ENCODE assay signal across 14 mouse cellular contexts in genomic region chr3:105372371-105372828, GRCm38 (mm10).
A peak's percentile ranks its signal among the peaks of the same experiment; 100 is the strongest.
DNase-seq lines count a peak whose midpoint lies in the region; ATAC-seq and TF ChIP-seq lines count a peak whose summit lies in the region.
"Had no signal": no experiment of that assay in that cellular context is flagged by ENCODE, and none has a peak within 500 bp of the region (broad histone marks: within the 10 kb centered on the region; RNA-seq: fewer than 3 reads in every experiment).

No protein-coding gene starts in this region.

- DNase-seq in hindbrain, embryonic 10.5 days (ENCODE audit: low spot score), result no peak
- peak; percentile 38 for DNase-seq in Muller cell, postnatal 12 days (ENCODE audit: inconsistent ontology term)
- peak; percentile 35 for DNase-seq in cerebellum, adult 11-12 months
- DNase-seq in hindbrain, embryonic 14.5 days (ENCODE audit: low spot score), result no peak
- DNase-seq in gastrocnemius, adult 2 months, result no peak
- DNase-seq in right cerebral cortex, postnatal 14 days, result no peak
- DNase-seq: adrenal gland, adult 8-10 months; gastrocnemius, postnatal 25 days; kidney, adult 2 months; lung, adult 2 months had no signal

- ATAC-seq in hindbrain, embryonic 13.5 days (ENCODE audit: low FRiP score), result peak; percentile 29; the same call in 1 of the 2 replicates
- ATAC-seq in hindbrain, embryonic 14.5 days (ENCODE audit: low FRiP score), result peak; percentile 18; the same call in 1 of the 2 replicates
- ATAC-seq: CD4-positive, CD25-positive, alpha-beta regulatory T cell, adult 4 months had no signal

- no peaks in the 10 kb centered on the region for H3K27me3 ChIP-seq in hindbrain, embryonic 13.5 days
- no peaks in the 10 kb centered on the region for H3K27me3 ChIP-seq in hindbrain, embryonic 10.5 days (ENCODE audit: insufficient read depth, poor library complexity, severe bottlenecking)
- no peaks in the 10 kb centered on the region for H3K27me3 ChIP-seq in hindbrain, embryonic 14.5 days (ENCODE audit: control insufficient read depth, insufficient read depth, low read length)
- H3K27me3 ChIP-seq: limb, embryonic 12.5 days had no signal

- H3K4me2 ChIP-seq in hindbrain, embryonic 13.5 days, result no peak overlapping the region
- H3K4me2 ChIP-seq in hindbrain, embryonic 14.5 days (replicated peaks), result no peak overlapping the region
- H3K4me2 ChIP-seq: limb, embryonic 12.5 days had no signal

- intact Hi-C loops in gastrocnemius, adult 2 months (cut with DNase I), result no loop called here

- no peak for TF ChIP-seq CTCF in gastrocnemius, adult 2 months (IDR thresholded peaks at IDR 0.05)

- H3K9me3 ChIP-seq in hindbrain, embryonic 13.5 days, result no peaks in the 10 kb centered on the region
- H3K9me3 ChIP-seq in hindbrain, embryonic 10.5 days, result no peaks in the 10 kb centered on the region
- no peaks in the 10 kb centered on the region for H3K9me3 ChIP-seq in hindbrain, embryonic 14.5 days (ENCODE audit: control insufficient read depth, low read length)
- H3K9me3 ChIP-seq: limb, embryonic 12.5 days had no signal

- H3K4me3 ChIP-seq in hindbrain, embryonic 13.5 days, result no peak overlapping the region
- H3K4me3 ChIP-seq in hindbrain, embryonic 10.5 days, result no peak overlapping the region
- H3K4me3 ChIP-seq in hindbrain, embryonic 14.5 days (replicated peaks; ENCODE audit: low read length), result no peak overlapping the region
- no peak overlapping the region for H3K4me3 ChIP-seq in gastrocnemius, adult 2 months
- H3K4me3 ChIP-seq: limb, embryonic 12.5 days had no signal

- no peak overlapping the region for H3K9ac ChIP-seq in hindbrain, embryonic 13.5 days
- H3K9ac ChIP-seq in hindbrain, embryonic 14.5 days, result no peak overlapping the region
- H3K9ac ChIP-seq: limb, embryonic 12.5 days had no signal

- 36% methylated on average over 6 of the region's 6 CpGs for whole genome bisulfite sequencing in hindbrain, embryonic 13.5 days
- WGBS in hindbrain, embryonic 10.5 days, result 50% methylated on average over 6 of the region's 6 CpGs
- WGBS in hindbrain, embryonic 14.5 days, result 28% methylated on average over 6 of the region's 6 CpGs

- H3K36me3 ChIP-seq in hindbrain, embryonic 13.5 days, result no peaks in the 10 kb centered on the region
- H3K36me3 ChIP-seq in hindbrain, embryonic 10.5 days, result no peaks in the 10 kb centered on the region
- H3K36me3 ChIP-seq in hindbrain, embryonic 14.5 days (replicated peaks; ENCODE audit: control insufficient read depth, insufficient read depth), result no peaks in the 10 kb centered on the region
- H3K36me3 ChIP-seq: limb, embryonic 12.5 days had no signal

- peaks cover 32% of the 10 kb centered on the region for H3K4me1 ChIP-seq in hindbrain, embryonic 13.5 days (replicated peaks)
- peaks cover 7% of the 10 kb centered on the region for H3K4me1 ChIP-seq in hindbrain, embryonic 10.5 days (replicated peaks)
- peaks cover 13% of the 10 kb centered on the region for H3K4me1 ChIP-seq in hindbrain, embryonic 14.5 days (replicated peaks; ENCODE audit: control insufficient read depth, insufficient read depth, low read length)

- peak overlapping the region; percentile 60 for H3K27ac ChIP-seq in hindbrain, embryonic 13.5 days
- H3K27ac ChIP-seq in hindbrain, embryonic 10.5 days, result no peak overlapping the region
- H3K27ac ChIP-seq in hindbrain, embryonic 14.5 days, result no peak overlapping the region
- H3K27ac ChIP-seq in gastrocnemius, adult 2 months, result no peak overlapping the region
- H3K27ac ChIP-seq: limb, embryonic 12.5 days; stomach, postnatal 0 days had no signal

Comparison
In these comparisons a context has a peak if more than half of its experiments do, and no peak if none do; other contexts are left out.
1. DNase-seq: peak in Muller cell, postnatal 12 days (single experiment) and cerebellum, adult 11-12 months (single experiment); none in hindbrain, embryonic 10.5 days (single experiment), hindbrain, embryonic 14.5 days (single experiment), gastrocnemius, adult 2 months (single experiment) and right cerebral cortex, postnatal 14 days (single experiment).